Mouse (Mus musculus): ENCODE measurements around the gene Kif5a. TPM values are rescaled to one million over a fixed set of nuclear protein-coding genes. Genes with fewer than 3 reads are reported as not detected.

Kif5a gene
- polyA plus RNA-seq, 1 experiment from 2014 or later: 120 TPM

- peak overlapping the region; percentile 58; the same call in 1 of the 2 replicates for H3K27ac ChIP-seq (ENCODE audit: low read length)
- H3K4me2 ChIP-seq (ENCODE audit: low read length): peak overlapping the region; percentile 93
- no peaks in the 10 kb centered on the region for H3K27me3 ChIP-seq (ENCODE audit: control insufficient read depth, insufficient read depth, low read depth, low read length)
- H3K36me3 ChIP-seq (ENCODE audit: control insufficient read depth, insufficient read depth, low read length): peaks cover 14% of the 10 kb centered on the region
- no peaks in the 10 kb centered on the region for H3K9me3 ChIP-seq (replicated peaks; ENCODE audit: control insufficient read depth, low read length, poor library complexity, severe bottlenecking)
- peak overlapping the region; percentile 67 for H3K4me3 ChIP-seq (ENCODE audit: low read depth, low read length)
- peak; percentile 8; the same call in 1 of the 2 replicates for ATAC-seq
- H3K4me1 ChIP-seq (ENCODE audit: control insufficient read depth, insufficient read depth, low read length): peaks cover 18% of the 10 kb centered on the region
- H3K9ac ChIP-seq (ENCODE audit: low read depth, low read length): peak overlapping the region; percentile 86
- under 1% methylated on average over 26 of the region's 26 CpGs for WGBS
Observed at GRCm38 (mm10) chr10:127189116-127189650, 74.0 kb downstream of the Kif5a start.

- Histone ChIP-seq H3K9me3 (replicated peaks; ENCODE audit: control insufficient read depth, low read length, poor library complexity, severe bottlenecking) (no peaks in the 10 kb centered on the region), H3K4me2 (ENCODE audit: low read length) (peak overlapping the region; percentile 93), H3K9ac (ENCODE audit: low read depth, low read length) (peak overlapping the region; percentile 86), H3K27ac (ENCODE audit: low read length) (peak overlapping the region; percentile 58), H3K27me3 (ENCODE audit: control insufficient read depth, insufficient read depth, low read depth, low read length) (no peaks in the 10 kb centered on the region), H3K4me1 (ENCODE audit: control insufficient read depth, insufficient read depth, low read length) (peaks cover 18% of the 10 kb centered on the region), H3K4me3 (ENCODE audit: low read depth, low read length) (peak overlapping the region; percentile 67), H3K36me3 (ENCODE audit: control insufficient read depth, insufficient read depth, low read length) (peaks cover 14% of the 10 kb centered on the region)
- peak; percentile 73 for ATAC-seq
- 0% methylated on average over 41 of the region's 46 CpGs for WGBS
Observed at GRCm38 (mm10) chr10:127188465-127189115, 74.6 kb downstream of the Kif5a start.

DNA sequence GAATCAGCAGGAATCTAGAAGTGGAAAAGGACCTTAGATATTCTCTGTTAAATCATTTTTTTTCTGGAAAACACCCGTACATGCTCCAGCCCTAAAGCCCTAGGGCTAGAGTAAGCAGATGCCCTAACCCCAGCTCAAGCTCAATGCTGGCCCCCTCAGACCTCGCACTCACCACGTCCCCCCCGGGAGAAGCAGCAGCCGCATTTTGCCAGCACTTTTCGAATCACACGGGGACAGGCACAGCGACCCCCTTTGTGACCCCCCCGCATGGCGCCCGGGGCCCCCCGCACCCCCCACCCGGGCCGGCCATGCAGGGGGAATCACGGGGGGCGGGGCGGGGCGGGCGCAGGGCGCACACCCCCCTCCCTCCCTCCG, 75.1 kb downstream of the Kif5a start:
- Histone ChIP-seq H3K9me3 (replicated peaks; ENCODE audit: control insufficient read depth, low read length, poor library complexity, severe bottlenecking) (no peaks in the 10 kb centered on the region), H3K27ac (ENCODE audit: low read length) (peak overlapping the region; percentile 39; the same call in 1 of the 2 replicates), H3K27me3 (ENCODE audit: control insufficient read depth, insufficient read depth, low read depth, low read length) (no peaks in the 10 kb centered on the region), H3K4me3 (ENCODE audit: low read depth, low read length) (peak overlapping the region; percentile 67), H3K9ac (ENCODE audit: low read depth, low read length) (peak overlapping the region; percentile 86), H3K36me3 (ENCODE audit: control insufficient read depth, insufficient read depth, low read length) (peaks cover 14% of the 10 kb centered on the region), H3K4me2 (ENCODE audit: low read length) (peak overlapping the region; percentile 93), H3K4me1 (ENCODE audit: control insufficient read depth, insufficient read depth, low read length) (peaks cover 22% of the 10 kb centered on the region)
- WGBS: 0% methylated on average over 15 of the region's 21 CpGs
- ATAC-seq: no peak

GRCm38 (mm10) chr10:127187371-127188078, 75.6 kb downstream of the Kif5a start:
- Histone ChIP-seq H3K4me1 (ENCODE audit: control insufficient read depth, insufficient read depth, low read length) (peaks cover 22% of the 10 kb centered on the region), H3K4me2 (ENCODE audit: low read length) (peak overlapping the region; percentile 93)
- ATAC-seq: no peak

GRCm38 (mm10) chr10:127186451-127186850, 76.7 kb downstream of the Kif5a start:
- Histone ChIP-seq H3K36me3 (ENCODE audit: control insufficient read depth, insufficient read depth, low read length) (peaks cover 6% of the 10 kb centered on the region), H3K9ac (ENCODE audit: low read depth, low read length) (no peak overlapping the region), H3K27ac (ENCODE audit: low read length) (no peak overlapping the region), H3K27me3 (ENCODE audit: control insufficient read depth, insufficient read depth, low read depth, low read length) (no peaks in the 10 kb centered on the region), H3K9me3 (replicated peaks; ENCODE audit: control insufficient read depth, low read length, poor library complexity, severe bottlenecking) (no peaks in the 10 kb centered on the region), H3K4me2 (ENCODE audit: low read length) (no peak overlapping the region), H3K4me1 (ENCODE audit: control insufficient read depth, insufficient read depth, low read length) (peaks cover 22% of the 10 kb centered on the region), H3K4me3 (ENCODE audit: low read depth, low read length) (no peak overlapping the region)
- 86% methylated on average over 1 of the region's 1 CpGs for WGBS
- ATAC-seq: no peak

More at GRCm38 (mm10) chr10:127187371-127188078, 75.6 kb downstream of the Kif5a start:
- Histone ChIP-seq H3K9ac (ENCODE audit: low read depth, low read length) (peak overlapping the region; percentile 86), H3K36me3 (ENCODE audit: control insufficient read depth, insufficient read depth, low read length) (peaks cover 10% of the 10 kb centered on the region), H3K27me3 (ENCODE audit: control insufficient read depth, insufficient read depth, low read depth, low read length) (no peaks in the 10 kb centered on the region), H3K27ac (ENCODE audit: low read length) (no peak overlapping the region), H3K9me3 (replicated peaks; ENCODE audit: control insufficient read depth, low read length, poor library complexity, severe bottlenecking) (no peaks in the 10 kb centered on the region), H3K4me3 (ENCODE audit: low read depth, low read length) (peak overlapping the region; percentile 67)
- 35% methylated on average over 10 of the region's 10 CpGs for WGBS

DNA sequence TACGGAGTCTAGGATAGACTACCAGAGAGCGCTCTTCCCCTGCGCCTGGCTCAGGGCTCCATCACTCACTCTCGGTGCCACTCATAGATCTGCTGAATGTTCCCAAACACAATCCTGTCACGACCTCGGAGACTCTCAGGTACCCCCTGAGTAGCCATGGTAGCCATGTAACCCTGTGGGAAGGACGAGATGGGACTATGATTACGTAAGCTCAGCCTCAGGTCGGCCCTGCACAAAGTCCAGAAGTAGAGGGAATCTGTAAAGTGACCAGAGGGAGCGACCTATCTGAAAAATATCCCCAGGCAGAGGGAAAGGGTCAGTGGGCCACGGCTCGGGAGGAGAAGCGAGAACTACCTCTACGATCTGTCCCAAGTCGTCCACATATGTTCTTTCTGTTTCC, 77.6 kb downstream of the Kif5a start:
- ATAC-seq: no peak
- Histone ChIP-seq H3K27ac (ENCODE audit: low read length) (no peak overlapping the region), H3K27me3 (ENCODE audit: control insufficient read depth, insufficient read depth, low read depth, low read length) (no peaks in the 10 kb centered on the region; the same call in 1 of the 2 replicates), H3K9ac (ENCODE audit: low read depth, low read length) (no peak overlapping the region), H3K4me2 (ENCODE audit: low read length) (no peak overlapping the region), H3K9me3 (replicated peaks; ENCODE audit: control insufficient read depth, low read length, poor library complexity, severe bottlenecking) (no peaks in the 10 kb centered on the region), H3K4me1 (ENCODE audit: control insufficient read depth, insufficient read depth, low read length) (peaks cover 22% of the 10 kb centered on the region), H3K36me3 (ENCODE audit: control insufficient read depth, insufficient read depth, low read length) (no peaks in the 10 kb centered on the region), H3K4me3 (ENCODE audit: low read depth, low read length) (no peak overlapping the region)
- 87% methylated on average over 15 of the region's 15 CpGs for WGBS

- H3K27ac ChIP-seq (ENCODE audit: low read length): no peak overlapping the region
- peaks cover 24% of the 10 kb centered on the region for H3K4me1 ChIP-seq (ENCODE audit: control insufficient read depth, insufficient read depth, low read length)
- WGBS: 68% methylated on average over 9 of the region's 9 CpGs
- H3K36me3 ChIP-seq (ENCODE audit: control insufficient read depth, insufficient read depth, low read length): no peaks in the 10 kb centered on the region
- no peak overlapping the region for H3K4me3 ChIP-seq (ENCODE audit: low read depth, low read length)
- peaks cover 2% of the 10 kb centered on the region; the same call in 1 of the 2 replicates for H3K27me3 ChIP-seq (ENCODE audit: control insufficient read depth, insufficient read depth, low read depth, low read length)
- ATAC-seq: no peak
- H3K9me3 ChIP-seq (replicated peaks; ENCODE audit: control insufficient read depth, low read length, poor library complexity, severe bottlenecking): no peaks in the 10 kb centered on the region
- no peak overlapping the region for H3K9ac ChIP-seq (ENCODE audit: low read depth, low read length)
- H3K4me2 ChIP-seq (ENCODE audit: low read length): no peak overlapping the region
Observed at GRCm38 (mm10) chr10:127185101-127185500, 78.0 kb downstream of the Kif5a start.

DNA sequence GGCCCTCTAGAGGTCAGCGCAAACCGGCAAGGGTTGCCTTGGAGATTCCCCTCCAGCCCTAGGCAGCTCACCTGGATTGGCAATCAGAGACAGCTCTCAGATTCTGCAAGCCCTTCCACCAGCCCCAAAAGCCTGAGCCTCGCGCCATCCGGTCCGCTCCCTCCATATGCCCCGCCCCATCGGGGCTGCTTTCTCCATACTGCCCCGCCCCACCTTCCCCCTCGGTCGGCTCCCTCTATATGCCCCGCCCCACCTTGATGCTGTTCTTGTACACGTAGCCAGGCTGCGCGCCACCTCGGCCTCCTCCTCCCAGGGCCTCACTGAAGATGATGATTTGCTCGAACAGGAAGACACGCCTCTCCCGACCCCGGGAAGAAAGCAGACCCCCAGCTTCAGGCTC, 79.4 kb downstream of the Kif5a start:
- peaks cover 14% of the 10 kb centered on the region for H3K27me3 ChIP-seq (ENCODE audit: control insufficient read depth, insufficient read depth, low read depth, low read length)
- no peak for ATAC-seq
- peak overlapping the region; percentile 29 for H3K4me2 ChIP-seq (ENCODE audit: low read length)
- peak overlapping the region; percentile 24; the same call in 1 of the 2 replicates for H3K9ac ChIP-seq (ENCODE audit: low read depth, low read length)
- no peak overlapping the region for H3K27ac ChIP-seq (ENCODE audit: low read length)
- WGBS: 16% methylated on average over 20 of the region's 20 CpGs
- H3K9me3 ChIP-seq (replicated peaks; ENCODE audit: control insufficient read depth, low read length, poor library complexity, severe bottlenecking): no peaks in the 10 kb centered on the region
- peaks cover 19% of the 10 kb centered on the region for H3K4me1 ChIP-seq (ENCODE audit: control insufficient read depth, insufficient read depth, low read length)
- H3K36me3 ChIP-seq (ENCODE audit: control insufficient read depth, insufficient read depth, low read length): no peaks in the 10 kb centered on the region
- H3K4me3 ChIP-seq (ENCODE audit: low read depth, low read length): no peak overlapping the region

- no peak for ATAC-seq
- H3K9ac ChIP-seq (ENCODE audit: low read depth, low read length): no peak overlapping the region
- no peaks in the 10 kb centered on the region for H3K36me3 ChIP-seq (ENCODE audit: control insufficient read depth, insufficient read depth, low read length)
- WGBS: 84% methylated on average over 4 of the region's 4 CpGs
- no peak overlapping the region for H3K4me3 ChIP-seq (ENCODE audit: low read depth, low read length)
- peaks cover 18% of the 10 kb centered on the region for H3K27me3 ChIP-seq (ENCODE audit: control insufficient read depth, insufficient read depth, low read depth, low read length)
- no peaks in the 10 kb centered on the region for H3K9me3 ChIP-seq (replicated peaks; ENCODE audit: control insufficient read depth, low read length, poor library complexity, severe bottlenecking)
- peaks cover 19% of the 10 kb centered on the region for H3K4me1 ChIP-seq (ENCODE audit: control insufficient read depth, insufficient read depth, low read length)
- H3K4me2 ChIP-seq (ENCODE audit: low read length): no peak overlapping the region
- H3K27ac ChIP-seq (ENCODE audit: low read length): no peak overlapping the region
Observed at GRCm38 (mm10) chr10:127182624-127183023, 80.5 kb downstream of the Kif5a start.
